Mouse (Mus musculus) left cerebral cortex, adult 9 months (tissue): ENCODE measurements around the gene Amt.

Experiments
- DNase-seq, 2 experiments: peaks; one replicate each; pipeline ENCODE4 v3.0.0; 2022; ENCODE audit warnings: low spot score in 2 of 2

The Amt gene

DNA sequence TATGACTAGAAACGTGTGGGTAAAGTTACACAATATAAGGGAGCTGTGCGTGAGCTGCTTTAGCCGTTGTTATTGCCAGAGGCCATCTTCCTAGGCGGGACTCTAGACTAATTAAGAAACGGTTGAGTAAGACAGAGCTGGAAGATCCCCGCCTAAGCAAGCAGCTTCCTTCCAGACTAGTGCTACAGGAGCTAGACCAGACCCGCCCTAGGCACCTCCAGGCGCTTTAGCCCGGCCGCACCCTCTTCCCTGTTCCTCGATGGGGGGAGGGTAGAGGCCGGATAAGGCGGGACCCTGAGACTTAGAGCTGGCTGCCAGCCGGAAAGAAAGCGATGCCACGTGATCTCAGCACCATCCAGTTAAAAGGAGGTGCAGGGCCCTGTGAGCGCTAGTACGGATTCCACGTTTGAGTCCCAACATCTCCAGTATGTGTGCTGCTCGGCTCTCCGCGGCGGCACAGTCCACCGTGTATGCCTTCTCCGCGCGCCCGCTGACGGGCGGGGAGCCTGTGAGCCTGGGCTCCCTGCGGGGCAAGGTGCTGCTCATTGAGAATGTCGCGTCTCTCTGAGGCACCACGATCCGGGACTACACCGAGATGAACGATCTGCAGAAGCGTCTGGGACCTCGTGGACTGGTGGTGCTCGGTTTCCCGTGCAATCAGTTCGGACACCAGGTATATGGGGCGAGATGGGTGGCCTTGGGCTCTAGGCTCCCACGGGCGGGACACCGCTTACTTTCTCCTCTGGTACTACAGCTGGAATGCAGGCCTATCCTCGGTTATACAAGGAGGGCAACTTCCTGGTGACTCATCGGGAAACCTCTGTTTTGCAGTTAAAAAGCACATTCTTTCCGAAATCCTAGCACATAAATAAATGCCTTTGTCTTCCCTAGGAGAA is 42.5 kb downstream of the Amt start, which contains the start of gene Gpx1:
Gpx1 (plus strand) TSS at position 18 of the 896 bp plus-strand sequence.
- DNase-seq: peak; percentile 74 to 86

DNA sequence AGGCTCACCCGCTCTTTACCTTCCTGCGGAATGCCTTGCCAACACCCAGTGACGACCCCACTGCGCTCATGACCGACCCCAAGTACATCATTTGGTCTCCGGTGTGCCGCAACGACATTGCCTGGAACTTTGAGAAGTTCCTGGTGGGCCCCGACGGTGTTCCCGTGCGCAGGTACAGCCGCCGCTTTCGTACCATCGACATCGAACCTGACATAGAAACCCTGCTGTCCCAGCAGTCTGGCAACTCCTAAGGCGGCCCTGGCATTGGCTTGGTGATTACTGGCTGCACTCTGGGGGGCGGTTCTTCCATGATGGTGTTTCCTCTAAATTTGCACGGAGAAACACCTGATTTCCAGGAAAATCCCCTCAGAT is 43.2 kb downstream of the Amt start:
- no peak for DNase-seq

DNA sequence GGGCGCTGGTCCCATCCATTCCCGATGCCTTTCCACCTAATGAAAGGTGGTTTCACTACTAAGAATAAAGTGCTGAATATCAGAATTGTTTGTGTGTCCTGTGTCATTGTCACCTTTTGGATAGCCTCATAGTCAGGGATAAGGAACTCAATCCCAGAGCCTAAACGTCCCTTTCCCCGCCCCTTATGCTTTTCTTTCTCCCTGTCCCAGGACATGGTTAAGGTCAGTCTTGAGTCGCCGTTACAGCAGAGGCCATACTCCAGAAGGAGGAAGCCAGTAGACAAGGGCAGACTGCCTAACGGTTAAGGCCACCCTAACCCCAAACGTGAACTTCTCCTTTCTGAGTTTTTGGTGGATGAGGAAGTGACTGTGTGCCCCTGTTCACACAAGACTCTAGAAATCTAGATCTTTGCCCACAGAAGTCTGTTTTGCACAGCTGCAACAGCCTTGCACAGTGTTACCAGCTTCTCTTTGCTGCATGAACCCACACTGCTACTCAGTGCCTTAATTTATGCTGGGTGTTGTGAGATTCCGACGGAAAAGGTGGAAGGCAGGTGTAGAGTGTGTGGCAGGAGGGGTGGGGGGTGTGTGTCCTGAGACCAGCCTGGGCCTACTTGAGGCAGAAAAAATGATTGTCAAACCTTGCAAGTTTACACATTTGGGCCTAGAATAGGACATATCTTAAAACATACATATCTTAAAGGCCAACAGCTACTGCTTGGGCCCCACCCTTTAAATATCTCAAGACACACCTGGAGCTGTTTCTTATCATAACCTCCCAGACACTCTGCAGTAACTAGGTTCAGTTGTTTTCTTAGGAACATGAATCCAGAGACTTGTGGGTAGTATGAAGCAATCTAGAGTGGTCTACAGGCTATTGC is 43.8 kb downstream of the Amt start:
- DNase-seq: peak in 1 of 2 experiments; percentile 24

DNA sequence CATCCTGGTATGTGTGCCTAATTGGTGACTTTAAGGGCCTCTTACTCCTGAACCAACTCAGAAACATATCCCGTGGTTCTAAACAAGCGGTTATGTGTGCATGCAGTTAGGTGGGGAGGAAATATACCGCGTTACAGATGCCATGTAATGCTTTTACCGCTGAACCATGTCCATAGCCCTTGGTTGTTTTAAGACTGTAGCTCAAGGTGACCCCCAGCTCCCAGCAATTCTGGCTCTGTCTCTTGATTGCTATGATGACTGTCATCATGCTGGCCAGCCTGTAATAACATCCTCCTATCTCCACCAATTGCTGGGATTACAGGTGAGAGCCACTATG is 44.5 kb downstream of the Amt start:
- no peak for DNase-seq

DNA sequence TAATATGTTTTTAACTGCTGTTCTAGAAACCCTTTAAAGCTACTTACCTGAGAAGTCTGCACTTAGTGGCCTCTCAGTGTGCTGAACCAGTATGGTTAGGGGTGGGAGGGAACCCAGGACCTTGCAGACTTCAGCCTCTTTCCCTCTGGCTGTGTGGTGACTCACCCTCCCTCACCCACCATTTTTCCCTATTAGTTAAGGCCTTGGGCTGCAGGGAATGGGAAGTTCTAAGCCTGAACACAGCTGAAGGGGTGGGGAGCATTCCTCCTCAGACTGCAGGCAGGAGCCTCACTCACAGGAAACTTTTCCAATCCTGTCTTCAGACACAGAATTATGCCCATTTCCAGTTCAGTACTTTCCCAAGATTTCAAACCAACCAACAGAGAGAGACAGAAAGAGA is 45.1 kb downstream of the Amt start:
- DNase-seq: no peak

DNA sequence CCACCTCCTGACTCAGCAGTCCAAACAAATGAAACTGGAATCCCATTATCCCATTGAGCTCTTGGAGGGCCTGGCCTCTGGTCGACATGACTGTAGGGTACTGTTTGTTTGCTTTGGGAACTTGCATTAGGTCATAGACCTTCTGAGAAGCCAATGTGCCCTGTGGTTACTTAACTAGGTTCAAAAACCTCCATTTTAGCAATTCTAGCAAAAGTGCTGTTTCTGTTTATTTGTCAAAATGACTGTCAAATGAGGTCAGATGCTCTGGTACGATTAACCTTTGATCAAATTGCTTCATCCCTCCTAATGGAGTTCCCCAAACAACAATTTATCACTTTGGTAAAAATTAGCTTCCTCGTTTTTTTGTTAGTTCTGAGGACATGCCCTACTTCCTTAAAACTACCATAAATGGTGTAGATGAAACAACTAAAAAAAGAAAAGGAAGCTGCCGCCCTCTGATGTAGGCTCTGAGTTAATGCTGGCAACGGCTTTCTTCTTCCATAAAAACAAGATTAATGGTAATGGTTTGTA is 45.7 kb downstream of the Amt start:
- no peak for DNase-seq

DNA sequence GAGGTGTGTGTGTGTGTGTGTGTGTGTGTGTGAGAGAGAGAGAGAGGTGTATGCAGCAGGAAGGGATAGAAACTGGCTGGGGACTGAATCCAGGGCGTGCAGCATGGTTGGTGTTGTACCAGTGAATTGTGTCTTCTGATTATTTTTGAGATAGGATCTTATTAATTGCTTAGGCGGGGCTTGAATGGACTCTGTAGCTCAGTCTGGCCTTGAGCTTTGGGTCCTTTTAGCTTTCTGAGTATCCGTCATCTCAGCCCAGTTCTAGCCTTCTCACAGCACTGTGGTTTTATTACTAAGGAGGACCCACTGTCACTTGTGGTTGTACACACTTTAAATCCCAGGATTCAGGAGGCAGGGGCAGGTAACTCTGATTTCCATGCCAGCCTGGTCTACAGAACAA is 46.7 kb downstream of the Amt start:
- DNase-seq: no peak

DNA sequence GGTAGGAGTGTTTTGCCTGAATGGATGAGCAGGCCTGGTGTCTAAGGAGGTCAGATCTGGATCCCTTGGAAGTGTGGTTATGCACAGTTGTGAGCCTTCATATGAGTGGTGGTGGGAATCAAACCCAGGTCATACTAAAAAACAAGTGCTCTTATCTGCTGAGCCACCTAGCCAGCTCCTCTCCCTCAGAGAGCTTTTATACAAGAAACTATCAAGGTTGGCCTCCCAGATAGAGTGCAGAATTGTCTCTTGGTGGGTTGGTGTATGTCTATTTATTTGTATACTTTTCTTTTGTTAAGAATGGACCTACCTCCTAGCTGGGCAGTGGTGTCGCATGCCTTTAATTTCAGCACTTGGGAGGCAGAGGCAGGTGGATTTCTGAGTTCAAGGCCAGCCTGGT is 47.2 kb downstream of the Amt start:
- DNase-seq: no peak

DNA sequence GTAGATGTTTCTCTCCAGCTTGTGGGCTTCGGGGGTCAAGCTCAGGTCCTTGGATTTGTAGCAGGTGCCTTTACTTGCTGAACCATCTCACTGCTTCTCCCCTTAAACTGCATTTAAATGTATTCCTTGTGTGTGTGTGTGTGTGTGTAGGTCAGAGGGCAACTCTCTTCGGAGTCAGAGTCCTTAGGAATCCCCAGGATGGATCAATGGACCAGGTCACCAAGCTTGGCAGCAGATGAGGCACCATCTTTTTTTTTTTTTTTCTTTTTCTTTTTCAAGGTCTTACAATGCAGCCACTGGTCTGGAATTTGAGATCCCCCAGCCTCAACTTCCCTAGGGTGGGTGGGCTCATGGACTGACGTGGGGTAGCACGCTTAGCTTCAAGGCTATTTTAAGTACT is 47.8 kb downstream of the Amt start:
- DNase-seq: no peak

DNA sequence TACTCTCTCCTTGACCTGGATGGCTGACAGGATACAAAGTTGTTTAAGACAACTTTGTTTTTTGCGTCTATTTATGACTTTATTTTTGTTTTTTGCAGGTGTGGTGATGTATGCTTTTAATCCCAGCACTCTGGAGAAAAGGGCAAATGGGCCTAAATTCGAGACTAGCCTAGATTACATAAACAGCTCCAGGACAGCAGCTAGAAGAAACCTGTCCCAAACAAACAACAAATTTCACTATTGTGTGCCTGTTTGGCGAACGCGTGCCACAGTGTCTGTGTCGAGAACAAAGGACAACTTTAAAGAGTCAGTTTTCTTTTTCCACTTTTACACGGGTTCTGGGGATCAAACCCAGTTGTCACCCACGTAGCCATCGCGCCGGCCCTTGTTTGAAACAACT is 50.4 kb downstream of the Amt start:
- DNase-seq: no peak

DNA sequence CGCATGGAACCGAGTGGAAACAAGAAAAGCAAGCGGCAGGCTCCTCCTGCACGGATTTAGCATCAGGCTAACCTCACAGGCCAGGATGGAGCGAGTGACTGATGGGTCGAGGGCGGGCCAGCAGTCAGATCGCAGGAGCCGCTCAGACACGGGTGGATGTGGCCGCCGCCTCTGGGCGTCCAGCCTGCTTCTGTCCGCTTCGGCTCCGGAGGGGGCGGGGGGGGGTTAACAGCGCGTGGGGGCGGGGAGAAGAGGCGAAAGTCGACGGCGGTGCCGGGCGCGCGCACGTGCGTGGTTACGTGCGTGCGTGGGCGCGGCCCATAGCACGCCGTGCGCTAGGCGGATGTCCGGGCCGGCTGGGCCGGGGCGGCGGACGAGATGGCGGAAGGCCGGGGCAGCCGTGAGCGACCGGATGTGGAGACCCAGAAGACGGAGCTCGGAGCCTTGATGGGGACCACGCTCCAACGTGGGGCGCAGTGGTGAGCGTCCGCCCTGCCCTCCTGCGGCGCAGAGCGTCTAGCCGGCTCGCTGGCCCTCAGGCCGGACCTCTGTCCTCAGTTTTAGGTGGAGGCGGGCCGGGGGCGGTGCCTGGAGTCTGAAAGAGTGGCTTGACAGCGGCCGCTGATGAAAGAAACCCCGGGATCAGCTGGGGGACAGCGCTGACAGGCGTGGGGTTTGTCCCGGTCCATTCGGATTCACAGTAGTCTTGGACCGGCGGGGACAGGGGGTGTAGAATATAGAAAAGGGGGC is 51.1 kb downstream of the Amt start, which contains the start of gene Usp4:
Usp4 (plus strand) TSS at position 314 of the 750 bp plus-strand sequence.
- DNase-seq: peak; percentile 74 to 85

DNA sequence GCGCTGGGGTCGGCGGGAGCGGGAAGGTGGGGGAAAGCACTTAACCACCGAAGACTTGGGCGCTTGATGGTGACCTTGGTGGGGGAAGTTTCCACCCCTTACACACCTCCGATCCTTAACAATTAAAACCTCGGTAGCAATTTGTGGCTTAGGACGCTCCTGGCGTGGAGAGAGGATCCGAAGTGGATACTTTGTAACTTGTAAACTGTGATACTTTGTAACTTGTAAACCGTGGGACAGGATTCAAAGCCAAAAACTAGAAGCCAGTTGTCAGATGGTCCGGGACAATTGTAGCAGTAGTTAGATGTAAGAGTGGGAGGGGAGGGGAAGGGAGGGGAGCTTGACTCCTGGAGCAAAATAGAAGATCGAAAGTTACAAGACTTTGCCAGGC is 51.6 kb downstream of the Amt start:
- no peak for DNase-seq

DNA sequence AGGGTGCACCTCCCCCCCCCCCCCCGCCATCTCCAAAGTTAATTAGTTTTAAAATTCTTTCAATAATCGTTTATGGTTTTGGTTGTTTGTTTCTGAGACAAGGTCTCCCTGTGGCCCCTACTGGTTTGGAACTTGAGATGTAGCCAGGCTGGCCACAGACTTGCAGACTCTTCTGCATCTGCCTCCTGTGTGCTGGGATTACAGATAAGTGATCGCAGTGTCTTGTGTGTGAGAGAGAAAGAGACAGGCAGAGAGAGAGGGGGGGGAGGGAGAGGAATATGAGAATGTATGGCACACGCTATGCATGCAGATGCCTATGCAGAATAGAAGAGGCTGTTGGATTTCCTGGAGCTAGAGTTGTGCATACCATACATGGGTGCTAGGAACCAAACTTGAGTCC is 53.1 kb downstream of the Amt start:
- no peak for DNase-seq
